Comparison of ENCODE assay signal across 20 mouse cellular contexts in the genomic region with DNA sequence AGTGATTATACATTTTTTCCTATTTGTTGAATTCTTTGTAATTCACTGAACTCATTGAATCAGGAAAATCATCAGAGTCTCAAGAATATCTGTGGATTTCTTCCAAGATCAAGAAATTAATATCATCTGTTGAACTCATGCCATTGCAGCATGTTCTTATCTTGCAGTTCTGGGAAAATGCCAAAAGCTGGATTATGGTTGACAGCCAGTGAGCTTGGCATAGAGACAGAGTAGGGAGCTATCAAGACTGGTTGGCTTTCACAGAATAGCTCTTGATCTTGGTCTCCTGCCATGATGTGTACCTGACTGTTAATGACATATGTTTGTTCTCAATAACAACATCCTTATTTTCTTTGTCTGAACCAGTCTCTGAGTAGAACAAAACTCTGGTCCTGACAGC.
A peak's percentile ranks its signal among the peaks of the same experiment; 100 is the strongest.
DNase-seq lines count a peak whose midpoint lies in the region; ATAC-seq and TF ChIP-seq lines count a peak whose summit lies in the region.
"Had no signal": no experiment of that assay in that cellular context is flagged by ENCODE, and none has a peak within 500 bp of the region (broad histone marks: within the 10 kb centered on the region; RNA-seq: fewer than 3 reads in every experiment).

No protein-coding gene starts in this region.

- no peak overlapping the region for H3K4me2 ChIP-seq in forebrain, postnatal 0 days (ENCODE audit: low read depth)
- H3K4me2 ChIP-seq in forebrain, embryonic 11.5 days (ENCODE audit: low read depth, low read length, severe bottlenecking) = no peak overlapping the region
- H3K4me2 ChIP-seq in liver, embryonic 12.5 days = no peak overlapping the region
- H3K4me2 ChIP-seq: embryonic facial prominence, embryonic 15.5 days; hindbrain, embryonic 15.5 days; neural tube, embryonic 12.5 days had no signal

- DNase-seq in adrenal gland, postnatal 10 days = peak; percentile 8
- DNase-seq in adrenal gland, postnatal 14 days = no peak
- DNase-seq in forebrain, postnatal 0 days = peak; percentile 4
- DNase-seq in forebrain, embryonic 11.5 days (ENCODE audit: low spot score) = no peak
- DNase-seq in liver, adult 2 months (ENCODE audit: extremely low read depth, low read depth, low spot score) = peak; percentile 2
- DNase-seq in skeletal muscle tissue, adult 2 months (ENCODE audit: low read depth, low spot score) = peak; percentile 4
- DNase-seq: cerebellum, adult 18-20 months; gastrocnemius, postnatal 10 days; heart, adult 11 months; heart, postnatal 36 days; liver; lung, adult 2 months; lung, postnatal 4 days; right cerebral cortex, postnatal 4 days had no signal

- no peak overlapping the region for H3K9ac ChIP-seq in forebrain, postnatal 0 days
- no peak overlapping the region for H3K9ac ChIP-seq in forebrain, embryonic 11.5 days (ENCODE audit: low read length)
- no peak overlapping the region for H3K9ac ChIP-seq in liver, adult 2 months (ENCODE audit: low read depth, low read length)
- no peak overlapping the region for H3K9ac ChIP-seq in liver, embryonic 12.5 days
- H3K9ac ChIP-seq: embryonic facial prominence, embryonic 15.5 days; hindbrain, embryonic 15.5 days; neural tube, embryonic 12.5 days had no signal

- no peaks in the 10 kb centered on the region for H3K4me1 ChIP-seq in forebrain, postnatal 0 days (ENCODE audit: insufficient read depth)
- H3K4me1 ChIP-seq in forebrain, embryonic 11.5 days (replicated peaks; ENCODE audit: control insufficient read depth, insufficient read depth, low read length) = no peaks in the 10 kb centered on the region
- no peaks in the 10 kb centered on the region for H3K4me1 ChIP-seq in liver, adult 2 months (ENCODE audit: control insufficient read depth, insufficient read depth, low read length)
- no peaks in the 10 kb centered on the region for H3K4me1 ChIP-seq in liver, embryonic 12.5 days
- H3K4me1 ChIP-seq: embryonic facial prominence, embryonic 15.5 days; hindbrain, embryonic 15.5 days; neural tube, embryonic 12.5 days had no signal

- no peaks in the 10 kb centered on the region for H3K9me3 ChIP-seq in forebrain, postnatal 0 days (ENCODE audit: low read length)
- H3K9me3 ChIP-seq in forebrain, embryonic 11.5 days (ENCODE audit: control insufficient read depth, low read length) = no peaks in the 10 kb centered on the region
- no peaks in the 10 kb centered on the region for H3K9me3 ChIP-seq in liver, embryonic 12.5 days (replicated peaks)
- H3K9me3 ChIP-seq: embryonic facial prominence, embryonic 15.5 days; G1E; hindbrain, embryonic 15.5 days; neural tube, embryonic 12.5 days had no signal

- no peak overlapping the region for H3K4me3 ChIP-seq in forebrain, postnatal 0 days (ENCODE audit: low read depth, low read length)
- H3K4me3 ChIP-seq in forebrain, embryonic 11.5 days (ENCODE audit: low read depth, low read length) = no peak overlapping the region
- no peak overlapping the region for H3K4me3 ChIP-seq in liver, adult 2 months (ENCODE audit: insufficient read depth, low read depth, low read length)
- H3K4me3 ChIP-seq in liver, embryonic 12.5 days = no peak overlapping the region
- H3K4me3 ChIP-seq: embryonic facial prominence, embryonic 15.5 days; hindbrain, embryonic 15.5 days; neural tube, embryonic 12.5 days had no signal

- H3K27ac ChIP-seq in forebrain, postnatal 0 days (ENCODE audit: low read depth, low read length) = no peak overlapping the region
- no peak overlapping the region for H3K27ac ChIP-seq in forebrain, embryonic 11.5 days (ENCODE audit: low read depth, low read length)
- H3K27ac ChIP-seq in liver, adult 2 months (replicated peaks; ENCODE audit: insufficient read depth, low read depth, low read length) = no peak overlapping the region
- H3K27ac ChIP-seq in liver, embryonic 12.5 days = no peak overlapping the region
- H3K27ac ChIP-seq: embryonic facial prominence, embryonic 15.5 days; hindbrain, embryonic 15.5 days; neural tube, embryonic 12.5 days had no signal

- no peak for TF ChIP-seq CTCF in forebrain, postnatal 0 days (IDR thresholded peaks at IDR 0.05; ENCODE audit: low read depth)
- TF ChIP-seq CTCF in liver, adult 2 months (IDR thresholded peaks at IDR 0.05; ENCODE audit: low read depth, low read length) = no peak

- H3K27me3 ChIP-seq in forebrain, postnatal 0 days (ENCODE audit: insufficient read depth, low read length) = no peaks in the 10 kb centered on the region
- no peaks in the 10 kb centered on the region for H3K27me3 ChIP-seq in forebrain, embryonic 11.5 days (ENCODE audit: control insufficient read depth, insufficient read depth, low read length)
- H3K27me3 ChIP-seq in liver, adult 2 months (ENCODE audit: control insufficient read depth, insufficient read depth, low read length) = no peaks in the 10 kb centered on the region
- no peaks in the 10 kb centered on the region for H3K27me3 ChIP-seq in liver, embryonic 12.5 days (replicated peaks)
- H3K27me3 ChIP-seq: embryonic facial prominence, embryonic 15.5 days; hindbrain, embryonic 15.5 days; neural tube, embryonic 12.5 days had no signal

- TF ChIP-seq POLR2A in liver, adult 2 months (IDR thresholded peaks at IDR 0.05; ENCODE audit: extremely low read depth, insufficient read depth, low read length) = no peak

- H3K36me3 ChIP-seq in forebrain, postnatal 0 days (ENCODE audit: insufficient read depth) = no peaks in the 10 kb centered on the region
- no peaks in the 10 kb centered on the region for H3K36me3 ChIP-seq in forebrain, embryonic 11.5 days (ENCODE audit: control insufficient read depth, insufficient read depth, low read length)
- H3K36me3 ChIP-seq in liver, adult 2 months (ENCODE audit: control insufficient read depth, insufficient read depth, low read length) = no peaks in the 10 kb centered on the region
- no peaks in the 10 kb centered on the region for H3K36me3 ChIP-seq in liver, embryonic 12.5 days
- H3K36me3 ChIP-seq: embryonic facial prominence, embryonic 15.5 days; G1E; hindbrain, embryonic 15.5 days; neural tube, embryonic 12.5 days had no signal

- no peaks in the 10 kb centered on the region for H3K79me2 ChIP-seq in liver, adult 2 months (ENCODE audit: control insufficient read depth, insufficient read depth, low read length)

- ATAC-seq in forebrain, postnatal 0 days = no peak
- ATAC-seq in forebrain, embryonic 11.5 days (replicated peaks; ENCODE audit: low FRiP score) = no peak
- no peak for ATAC-seq in liver, embryonic 12.5 days
- ATAC-seq: intestine, embryonic 16.5 days had no signal

Comparison
In these comparisons a context has a peak if more than half of its experiments do, and no peak if none do; other contexts are left out.
1. DNase-seq: peak in adrenal gland, postnatal 10 days (single experiment), forebrain, postnatal 0 days (single experiment), liver, adult 2 months (single experiment) and skeletal muscle tissue, adult 2 months (single experiment); none in adrenal gland, postnatal 14 days (single experiment) and forebrain, embryonic 11.5 days (single experiment).